Mouse (Mus musculus) G1E (cell line): ENCODE measurements around the gene Slc22a14. TPM values are rescaled to one million over a fixed set of nuclear protein-coding genes. Genes with fewer than 3 reads are reported as not detected.

Experiments
- ATAC-seq: 2 replicates; pipeline ENCODE4 v1.8.0; 2016; ENCODE audit warnings: mild to moderate bottlenecking; ENCODE audit not compliant: insufficient number of reproducible peaks, poor library complexity, low FRiP score, severe bottlenecking; ENCODE audit errors: extremely low read depth
- DNase-seq: peaks from one replicate; pipeline ENCODE4 v3.0.0; 2012; ENCODE audit warnings: low spot score
- H3K27me3 ChIP-seq: 2 replicates; pipeline ENCODE4 v1.6.1; 2012; ENCODE audit warnings: mild to moderate bottlenecking, low read length, inconsistent platforms; ENCODE audit not compliant: insufficient read depth
- H3K36me3 ChIP-seq: replicated peaks from 2 replicates; pipeline ENCODE3; 2012; ENCODE audit warnings: mild to moderate bottlenecking, inconsistent platforms
- H3K4me1 ChIP-seq: 2 replicates; pipeline ENCODE4 v1.6.1; 2012; ENCODE audit warnings: low read depth, low read length, inconsistent platforms, mixed read lengths; ENCODE audit not compliant: insufficient read depth
- H3K4me3 ChIP-seq: 2 replicates; pipeline ENCODE4 v1.5.1; 2012; ENCODE audit warnings: low read depth, mild to moderate bottlenecking, inconsistent platforms, low read length, moderate library complexity, mixed read lengths
- H3K9me3 ChIP-seq: replicated peaks from 2 replicates; pipeline ENCODE4 v1.6.1; 2012; ENCODE audit warnings: inconsistent platforms
- CTCF ChIP-seq: IDR thresholded peaks from 2 replicates; pipeline ENCODE4 v1.5.1; 2012; ENCODE audit warnings: low read depth, low read length, inconsistent platforms, mixed read lengths
- GATA1 ChIP-seq: IDR thresholded peaks from 2 replicates; pipeline ENCODE4 v1.6.1; 2012; ENCODE audit warnings: borderline replicate concordance, low read length, inconsistent platforms, mixed read lengths
- GATA2 ChIP-seq: IDR thresholded peaks from 2 replicates; pipeline ENCODE4 v1.6.1; 2012; ENCODE audit warnings: low read depth, low read length, inconsistent platforms, borderline replicate concordance
- POLR2AphosphoS5 ChIP-seq: IDR thresholded peaks from 2 replicates; pipeline ENCODE4 v1.6.1; 2012; ENCODE audit warnings: low read depth, low read length, inconsistent platforms; ENCODE audit not compliant: insufficient replicate concordance
- TAL1 ChIP-seq: conservative IDR thresholded peaks from 2 replicates; pipeline ENCODE4 v1.6.1; 2012; ENCODE audit warnings: low read depth, low read length, inconsistent platforms, mixed read lengths
- polyA plus RNA-seq: library from polyadenylated mRNA; stranded (reverse); fragments of >175 nt; gene quantifications from 2 replicates; pipeline ENCODE4 v1.2.3, GENCODE M21; 2012
- total RNA-seq, 2 experiments: library from RNA; stranded (forward) in 1 of 2; stranded (reverse) in 1 of 2; fragments of 200-1000 nt in 1 of 2; fragments of >200 nt in 1 of 2; fragmentation: Nextera tagmentation in 1 of 2; gene quantifications; 2 replicates each; pipeline ENCODE4 v1.2.3; 2014 to 2017

The Slc22a14 gene
- total and polyA plus RNA-seq, 3 experiments = not detected

GRCm38 (mm10) chr9:119350947-119351705 is 14.2 kb downstream of the Slc22a14 start:
- peaks cover 47% of the 10 kb centered on the region for H3K36me3 ChIP-seq

GRCm38 (mm10) chr9:119350531-119350930 is 14.8 kb downstream of the Slc22a14 start:
- Histone ChIP-seq H3K36me3 (peaks cover 53% of the 10 kb centered on the region), H3K4me1 (no peaks in the 10 kb centered on the region), H3K9me3 (no peaks in the 10 kb centered on the region), H3K27me3 (no peaks in the 10 kb centered on the region), H3K4me3 (no peak overlapping the region)
- TF ChIP-seq GATA1 (no peak), TAL1 (no peak), GATA2 (no peak), CTCF (no peak), POLR2AphosphoS5 (no peak)
- ATAC-seq (no peak), DNase-seq (no peak)

More at GRCm38 (mm10) chr9:119350947-119351705, 14.2 kb downstream of the Slc22a14 start:
- Histone ChIP-seq H3K4me3 (no peak overlapping the region), H3K9me3 (no peaks in the 10 kb centered on the region), H3K27me3 (no peaks in the 10 kb centered on the region), H3K4me1 (peaks cover 2% of the 10 kb centered on the region)
- DNase-seq = no peak
- no peak for ATAC-seq
- no peak for TF ChIP-seq GATA2
- TF ChIP-seq GATA1 = no peak
- no peak for TF ChIP-seq CTCF
- no peak for TF ChIP-seq POLR2AphosphoS5
- no peak for TF ChIP-seq TAL1

- H3K4me3 ChIP-seq = no peak overlapping the region
- H3K27me3 ChIP-seq = no peaks in the 10 kb centered on the region
- no peak for TF ChIP-seq GATA1
- TF ChIP-seq GATA2 = no peak
- TF ChIP-seq CTCF = no peak
- TF ChIP-seq POLR2AphosphoS5 = no peak
- TF ChIP-seq TAL1 = no peak
- H3K4me1 ChIP-seq = peaks cover 20% of the 10 kb centered on the region
- no peaks in the 10 kb centered on the region for H3K9me3 ChIP-seq
- DNase-seq = no peak
- H3K36me3 ChIP-seq = peaks cover 81% of the 10 kb centered on the region
- ATAC-seq = no peak
These were observed 19.0 kb downstream of the Slc22a14 start for GRCm38 (mm10) chr9:119346376-119346775.

- ATAC-seq (no peak), DNase-seq (no peak)
- Histone ChIP-seq H3K4me1 (peaks cover 49% of the 10 kb centered on the region), H3K27me3 (no peaks in the 10 kb centered on the region), H3K9me3 (no peaks in the 10 kb centered on the region), H3K4me3 (no peak overlapping the region), H3K36me3 (peaks cover 63% of the 10 kb centered on the region)
- TF ChIP-seq GATA2 (no peak), CTCF (no peak), GATA1 (no peak), POLR2AphosphoS5 (no peak), TAL1 (no peak)
These were observed 22.6 kb downstream of the Slc22a14 start for GRCm38 (mm10) chr9:119342728-119343127.

GRCm38 (mm10) chr9:119340909-119341816 is 24.2 kb downstream of the Slc22a14 start, which contains the start of gene Myd88:
Myd88 (minus strand) TSS chr9:119341411.
- Histone ChIP-seq H3K4me1 (peaks cover 57% of the 10 kb centered on the region), H3K36me3 (peaks cover 64% of the 10 kb centered on the region), H3K27me3 (no peaks in the 10 kb centered on the region), H3K9me3 (no peaks in the 10 kb centered on the region), H3K4me3 (peak within 1 kb of the TSS; percentile 82)
- peak; percentile 99 for DNase-seq
- no peak for TF ChIP-seq GATA1
- no peak for TF ChIP-seq CTCF
- no peak for TF ChIP-seq TAL1
- no peak for TF ChIP-seq POLR2AphosphoS5
- no peak for TF ChIP-seq GATA2
- ATAC-seq = peak; percentile 95

GRCm38 (mm10) chr9:119340212-119340580 is 25.2 kb downstream of the Slc22a14 start:
- peaks cover 57% of the 10 kb centered on the region for H3K4me1 ChIP-seq
- no peaks in the 10 kb centered on the region for H3K27me3 ChIP-seq
- TF ChIP-seq POLR2AphosphoS5 = no peak
- no peak for TF ChIP-seq GATA2
- no peak for TF ChIP-seq TAL1
- no peak for TF ChIP-seq CTCF
- no peak for TF ChIP-seq GATA1
- ATAC-seq (no peak), DNase-seq (no peak)
- peaks cover 63% of the 10 kb centered on the region for H3K36me3 ChIP-seq
- H3K9me3 ChIP-seq = no peaks in the 10 kb centered on the region
- peak overlapping the region; percentile 82 for H3K4me3 ChIP-seq
